Mouse (Mus musculus): ENCODE measurements around the gene Eif2ak2. TPM values are rescaled to one million over a fixed set of nuclear protein-coding genes. Genes with fewer than 3 reads are reported as not detected.

Eif2ak2 gene
- polyA plus RNA-seq, 1 experiment: 1.6 TPM

DNA sequence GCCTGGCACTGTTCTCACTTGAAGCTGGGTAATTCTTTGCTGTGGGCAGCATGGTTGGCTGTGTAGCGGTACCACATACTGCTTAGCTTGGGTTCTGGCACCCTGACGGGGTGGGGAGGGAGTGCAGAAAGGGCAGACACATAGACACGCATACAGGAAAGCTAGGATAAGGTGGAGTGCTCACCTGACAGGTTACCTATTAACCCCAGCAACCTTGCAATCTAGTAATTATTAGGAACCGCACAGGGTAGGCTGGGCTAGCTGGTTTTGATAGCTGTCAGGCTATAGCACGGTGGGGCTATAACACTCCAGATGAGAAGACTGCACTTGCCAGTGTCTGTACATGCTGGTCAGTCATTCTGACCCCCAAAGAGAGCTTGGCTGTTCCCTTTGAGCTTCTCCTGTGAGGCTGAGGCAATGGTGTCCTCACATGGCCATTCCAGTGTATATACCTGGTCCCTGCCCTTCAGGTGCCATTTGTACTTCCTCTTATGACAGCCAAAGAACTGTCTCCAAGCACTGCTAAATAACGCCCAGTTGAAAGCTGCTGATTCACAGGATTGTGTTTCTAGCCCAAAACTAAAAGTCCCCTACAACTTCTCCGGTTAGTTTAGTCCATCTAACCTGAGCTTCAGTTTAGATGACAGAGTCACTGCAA, 40.0 kb downstream of the Eif2ak2 start:
- Histone ChIP-seq H3K27me3 (ENCODE audit: control insufficient read depth, insufficient read depth, low read length) (no peaks in the 10 kb centered on the region), H3K4me1 (ENCODE audit: control insufficient read depth, insufficient read depth, insufficient read length) (no peaks in the 10 kb centered on the region), H3K4me3 (ENCODE audit: extremely low read depth, insufficient read depth, insufficient read length) (no peak overlapping the region), H3K27ac (ENCODE audit: insufficient read depth, low read length) (no peak overlapping the region), H3K36me3 (ENCODE audit: control insufficient read depth, insufficient read depth, low read length) (peaks cover 44% of the 10 kb centered on the region)
- no peak for DNase-seq (ENCODE audit: low read depth in 1 of 2, low spot score in 2 of 2)
- TF ChIP-seq POLR2A (IDR thresholded peaks at IDR 0.05; ENCODE audit: low read depth, low read length) (no peak), CTCF (IDR thresholded peaks at IDR 0.05; ENCODE audit: extremely low read depth, insufficient read depth, insufficient read length, insufficient replicate concordance) (no peak)
- 92% methylated on average over 7 of the region's 7 CpGs for WGBS

DNA sequence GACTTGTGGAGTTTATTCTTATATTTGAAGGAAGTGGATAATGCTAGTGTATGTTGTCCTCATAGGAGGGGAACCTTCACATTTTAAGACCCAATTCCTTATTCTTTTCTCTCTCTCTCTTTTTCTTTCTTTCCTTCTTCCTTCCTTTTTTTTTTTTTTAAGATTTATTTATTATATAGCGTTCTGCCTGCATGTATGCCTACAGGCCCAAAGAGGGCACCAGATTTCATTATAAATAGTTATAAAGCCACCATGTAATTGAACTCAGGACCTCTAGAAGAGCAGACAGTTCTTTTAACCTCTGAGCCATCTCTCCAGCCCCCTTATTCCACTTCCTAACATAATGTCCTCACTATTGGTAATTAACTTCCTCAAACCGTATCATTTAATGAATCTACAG, 46.3 kb downstream of the Eif2ak2 start:
- Histone ChIP-seq H3K36me3 (ENCODE audit: control insufficient read depth, insufficient read depth, low read length) (peaks cover 14% of the 10 kb centered on the region), H3K4me1 (ENCODE audit: control insufficient read depth, insufficient read depth, insufficient read length) (no peaks in the 10 kb centered on the region), H3K27ac (ENCODE audit: insufficient read depth, low read length) (peak overlapping the region; percentile 90; the same call in 1 of the 2 replicates), H3K27me3 (ENCODE audit: control insufficient read depth, insufficient read depth, low read length) (no peaks in the 10 kb centered on the region), H3K4me3 (ENCODE audit: extremely low read depth, insufficient read depth, insufficient read length) (peak overlapping the region; percentile 98)
- TF ChIP-seq CTCF (IDR thresholded peaks at IDR 0.05; ENCODE audit: extremely low read depth, insufficient read depth, insufficient read length, insufficient replicate concordance) (no peak), POLR2A (IDR thresholded peaks at IDR 0.05; ENCODE audit: low read depth, low read length) (no peak)
- no peak for DNase-seq (ENCODE audit: low read depth in 1 of 2, low spot score in 2 of 2)
- WGBS: 9% methylated on average over 2 of the region's 2 CpGs

DNA sequence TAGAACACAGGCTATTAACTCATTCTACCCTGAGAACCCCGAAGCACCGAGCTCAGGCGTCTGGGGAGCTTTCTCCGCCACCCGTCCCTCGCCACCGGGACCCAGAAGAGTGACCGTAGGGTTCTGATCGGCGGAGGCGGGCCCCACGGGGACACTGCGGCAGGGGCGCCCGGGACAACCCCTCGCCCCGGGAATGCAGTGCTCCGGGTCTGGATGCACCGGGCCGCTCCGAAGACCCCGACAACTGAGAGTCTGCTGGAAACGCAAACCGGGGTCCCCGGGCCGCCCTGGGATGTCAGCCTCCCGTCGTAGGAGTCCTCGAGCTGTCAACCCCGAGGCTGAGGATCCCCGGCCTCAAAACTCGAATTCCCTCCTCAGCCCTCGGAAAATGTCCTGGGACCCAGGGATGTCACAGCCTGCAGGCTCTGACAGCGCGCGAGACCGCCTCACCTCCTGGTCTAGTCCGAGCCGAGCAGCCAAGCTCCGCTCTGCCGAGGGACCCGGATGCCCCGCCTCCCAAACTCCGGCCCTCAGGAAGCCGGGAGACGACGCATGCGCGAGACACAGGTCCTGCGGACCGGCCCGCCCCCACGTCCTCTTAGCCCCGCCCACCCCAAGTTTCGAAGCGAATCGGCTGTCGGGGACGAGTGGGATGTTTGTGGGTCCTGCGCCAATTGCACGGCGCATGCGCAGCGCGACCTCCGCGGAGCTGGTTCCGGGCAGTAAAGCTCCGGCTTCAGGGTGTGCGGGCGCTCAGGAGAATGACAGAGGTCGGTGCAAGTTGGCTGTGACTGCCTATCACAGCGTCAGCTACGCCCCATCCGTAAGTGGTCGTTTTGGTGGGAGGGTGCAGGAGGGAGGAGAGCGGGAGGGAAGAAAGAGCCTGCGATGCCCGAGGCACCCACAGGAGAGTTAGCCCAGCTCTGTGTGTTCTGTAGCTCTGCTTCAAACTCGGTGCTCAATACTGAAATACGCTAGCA, 47.2 kb downstream of the Eif2ak2 start, which contains the start of the genes Heatr5b and Gpatch11:
Heatr5b (minus strand) TSS at position 509 of the 980 bp plus-strand sequence.
Gpatch11 (plus strand) TSS at position 712 of the 980 bp plus-strand sequence.
- H3K4me1 ChIP-seq (ENCODE audit: control insufficient read depth, insufficient read depth, insufficient read length): no peaks in the 10 kb centered on the region
- DNase-seq (ENCODE audit: low read depth in 1 of 2, low spot score in 2 of 2): peak; percentile 93 to 98
- peak within 1 kb of the TSS; percentile 90 for H3K27ac ChIP-seq (ENCODE audit: insufficient read depth, low read length)
- peak; percentile 55 for TF ChIP-seq POLR2A (IDR thresholded peaks at IDR 0.05; ENCODE audit: low read depth, low read length)
- TF ChIP-seq CTCF (IDR thresholded peaks at IDR 0.05; ENCODE audit: extremely low read depth, insufficient read depth, insufficient read length, insufficient replicate concordance): no peak
- no peaks in the 10 kb centered on the region for H3K27me3 ChIP-seq (ENCODE audit: control insufficient read depth, insufficient read depth, low read length)
- WGBS: under 1% methylated on average over 81 of the region's 81 CpGs
- peak within 1 kb of the TSS; percentile 98 for H3K4me3 ChIP-seq (ENCODE audit: extremely low read depth, insufficient read depth, insufficient read length)
- peaks cover 12% of the 10 kb centered on the region for H3K36me3 ChIP-seq (ENCODE audit: control insufficient read depth, insufficient read depth, low read length)

DNA sequence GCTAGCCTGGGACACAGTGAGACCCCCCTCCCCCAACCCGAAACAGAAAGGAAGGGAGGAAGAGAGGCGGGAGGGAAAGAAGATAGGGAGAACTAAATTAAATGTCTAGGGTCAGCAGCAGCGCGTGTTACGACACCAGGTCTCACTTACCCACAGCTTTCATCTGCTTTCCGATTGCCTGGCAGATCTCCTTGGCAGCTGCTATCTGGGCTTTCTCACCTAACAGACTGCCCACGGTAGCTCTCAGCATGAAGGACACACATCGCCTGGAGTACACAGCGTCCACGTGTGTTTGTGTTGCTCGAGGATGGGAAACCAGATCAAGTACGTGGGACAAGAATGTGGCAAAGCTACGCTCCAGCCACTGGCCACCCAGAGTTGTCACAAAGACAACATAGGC, 58.0 kb downstream of the Eif2ak2 start:
- TF ChIP-seq CTCF (IDR thresholded peaks at IDR 0.05; ENCODE audit: extremely low read depth, insufficient read depth, insufficient read length, insufficient replicate concordance): no peak
- no peak for TF ChIP-seq POLR2A (IDR thresholded peaks at IDR 0.05; ENCODE audit: low read depth, low read length)
- H3K27me3 ChIP-seq (ENCODE audit: control insufficient read depth, insufficient read depth, low read length): no peaks in the 10 kb centered on the region
- H3K36me3 ChIP-seq (ENCODE audit: control insufficient read depth, insufficient read depth, low read length): peaks cover 33% of the 10 kb centered on the region
- WGBS: 93% methylated on average over 13 of the region's 13 CpGs
- no peak for DNase-seq (ENCODE audit: low read depth in 1 of 2, low spot score in 2 of 2)
- H3K4me1 ChIP-seq (ENCODE audit: control insufficient read depth, insufficient read depth, insufficient read length): no peaks in the 10 kb centered on the region
- H3K4me3 ChIP-seq (ENCODE audit: extremely low read depth, insufficient read depth, insufficient read length): no peak overlapping the region
- H3K27ac ChIP-seq (ENCODE audit: insufficient read depth, low read length): no peak overlapping the region

- DNase-seq (ENCODE audit: low read depth in 1 of 2, low spot score in 2 of 2): no peak
- TF ChIP-seq POLR2A (IDR thresholded peaks at IDR 0.05; ENCODE audit: low read depth, low read length) (no peak), CTCF (IDR thresholded peaks at IDR 0.05; ENCODE audit: extremely low read depth, insufficient read depth, insufficient read length, insufficient replicate concordance) (no peak)
- H3K4me3 ChIP-seq (ENCODE audit: extremely low read depth, insufficient read depth, insufficient read length): no peak overlapping the region
- 93% methylated on average over 3 of the region's 3 CpGs for WGBS
- H3K36me3 ChIP-seq (ENCODE audit: control insufficient read depth, insufficient read depth, low read length): peaks cover 19% of the 10 kb centered on the region
- no peaks in the 10 kb centered on the region for H3K27me3 ChIP-seq (ENCODE audit: control insufficient read depth, insufficient read depth, low read length)
- no peaks in the 10 kb centered on the region for H3K4me1 ChIP-seq (ENCODE audit: control insufficient read depth, insufficient read depth, insufficient read length)
- no peak overlapping the region for H3K27ac ChIP-seq (ENCODE audit: insufficient read depth, low read length)
Observed at GRCm38 (mm10) chr17:78809582-78809981, 72.8 kb downstream of the Eif2ak2 start.

GRCm38 (mm10) chr17:78809019-78809418, 73.4 kb downstream of the Eif2ak2 start:
- Histone ChIP-seq H3K4me1 (ENCODE audit: control insufficient read depth, insufficient read depth, insufficient read length) (no peaks in the 10 kb centered on the region), H3K27ac (ENCODE audit: insufficient read depth, low read length) (no peak overlapping the region), H3K27me3 (ENCODE audit: control insufficient read depth, insufficient read depth, low read length) (no peaks in the 10 kb centered on the region), H3K36me3 (ENCODE audit: control insufficient read depth, insufficient read depth, low read length) (peaks cover 19% of the 10 kb centered on the region), H3K4me3 (ENCODE audit: extremely low read depth, insufficient read depth, insufficient read length) (no peak overlapping the region)
- DNase-seq (ENCODE audit: low read depth in 1 of 2, low spot score in 2 of 2): no peak
- TF ChIP-seq POLR2A (IDR thresholded peaks at IDR 0.05; ENCODE audit: low read depth, low read length): no peak
- TF ChIP-seq CTCF (IDR thresholded peaks at IDR 0.05; ENCODE audit: extremely low read depth, insufficient read depth, insufficient read length, insufficient replicate concordance): no peak

Other genes with a start within 250 kb of the Eif2ak2 start
- gene Strn, start 145.4 kb downstream of the Eif2ak2 start, polyA plus RNA-seq (2012; rRNA removed): 6.0 and 6.4 TPM in 2 replicates
- 11.2 and 11.6 TPM in 2 replicates for gene Heatr5b, start 47.2 kb downstream of the Eif2ak2 start, polyA plus RNA-seq (2012; rRNA removed)
- 6.2 and 8.9 TPM in 2 replicates for gene Gpatch11, start 47.0 kb downstream of the Eif2ak2 start, polyA plus RNA-seq (2012; rRNA removed)
- not detected in 2 replicates for gene Sult6b1, start 24.4 kb upstream of the Eif2ak2 start, polyA plus RNA-seq (2012; rRNA removed)
- gene Cebpzos, start 33.9 kb upstream of the Eif2ak2 start, polyA plus RNA-seq (2012; rRNA removed): 2.4 and 3.0 TPM in 2 replicates
- gene Cebpz, start 54.5 kb upstream of the Eif2ak2 start, polyA plus RNA-seq (2012; rRNA removed): 3.9 and 6.3 TPM in 2 replicates
- 2.5 TPM in 2 replicates for gene Ndufaf7, start 54.6 kb upstream of the Eif2ak2 start, polyA plus RNA-seq (2012; rRNA removed)
- 5.3 and 5.9 TPM in 2 replicates for gene Prkd3, start 138.2 kb upstream of the Eif2ak2 start, polyA plus RNA-seq (2012; rRNA removed)
- gene Qpct, start 169.3 kb upstream of the Eif2ak2 start, polyA plus RNA-seq (2012; rRNA removed): 0.72 and 0.95 TPM in 2 replicates